Mouse (Mus musculus): ENCODE results near the gene Mboat2. TPM values are rescaled to one million over a fixed set of nuclear protein-coding genes. Genes with fewer than 3 reads are reported as not detected.

Gene Mboat2
- polyA plus RNA-seq, 1 experiment: 24.0 TPM

GRCm38 (mm10) chr12:24842299-24842910 is 11.7 kb downstream of the Mboat2 start:
- no peak for DNase-seq
- H3K27me3 ChIP-seq (ENCODE audit: control insufficient read depth, insufficient read depth, low read length): no peaks in the 10 kb centered on the region
- no peak for TF ChIP-seq POLR2A (IDR thresholded peaks at IDR 0.05; ENCODE audit: borderline replicate concordance, insufficient read depth, low read length)
- TF ChIP-seq CTCF (IDR thresholded peaks at IDR 0.05; ENCODE audit: borderline replicate concordance, insufficient read depth, low read depth, low read length): no peak
- no peak overlapping the region for H3K27ac ChIP-seq (ENCODE audit: insufficient read depth, low read length)
- H3K4me1 ChIP-seq (ENCODE audit: control insufficient read depth, insufficient read depth, low read length): no peaks in the 10 kb centered on the region
- WGBS: 59% methylated on average over 11 of the region's 11 CpGs
- no peak overlapping the region for H3K4me3 ChIP-seq (replicated peaks; ENCODE audit: insufficient read depth, low read depth, low read length)

- no peaks in the 10 kb centered on the region for H3K27me3 ChIP-seq (ENCODE audit: control insufficient read depth, insufficient read depth, low read length)
- TF ChIP-seq POLR2A (IDR thresholded peaks at IDR 0.05; ENCODE audit: borderline replicate concordance, insufficient read depth, low read length): no peak
- TF ChIP-seq CTCF (IDR thresholded peaks at IDR 0.05; ENCODE audit: borderline replicate concordance, insufficient read depth, low read depth, low read length): no peak
- no peak overlapping the region for H3K27ac ChIP-seq (ENCODE audit: insufficient read depth, low read length)
- WGBS: 67% methylated on average over 7 of the region's 7 CpGs
- no peaks in the 10 kb centered on the region for H3K4me1 ChIP-seq (ENCODE audit: control insufficient read depth, insufficient read depth, low read length)
- DNase-seq: no peak
- H3K4me3 ChIP-seq (replicated peaks; ENCODE audit: insufficient read depth, low read depth, low read length): no peak overlapping the region
Measured at GRCm38 (mm10) chr12:24843395-24844072, 12.9 kb downstream of the Mboat2 start.

- Histone ChIP-seq H3K27ac (ENCODE audit: insufficient read depth, low read length) (no peak overlapping the region), H3K4me3 (replicated peaks; ENCODE audit: insufficient read depth, low read depth, low read length) (no peak overlapping the region), H3K27me3 (ENCODE audit: control insufficient read depth, insufficient read depth, low read length) (no peaks in the 10 kb centered on the region), H3K4me1 (ENCODE audit: control insufficient read depth, insufficient read depth, low read length) (no peaks in the 10 kb centered on the region)
- no peak for DNase-seq
- TF ChIP-seq CTCF (IDR thresholded peaks at IDR 0.05; ENCODE audit: borderline replicate concordance, insufficient read depth, low read depth, low read length) (no peak), POLR2A (IDR thresholded peaks at IDR 0.05; ENCODE audit: borderline replicate concordance, insufficient read depth, low read length) (no peak)
- WGBS: 91% methylated on average over 4 of the region's 4 CpGs
Measured at GRCm38 (mm10) chr12:24845344-24845743, 14.7 kb downstream of the Mboat2 start.

- no peak for TF ChIP-seq CTCF (IDR thresholded peaks at IDR 0.05; ENCODE audit: borderline replicate concordance, insufficient read depth, low read depth, low read length)
- no peak for TF ChIP-seq POLR2A (IDR thresholded peaks at IDR 0.05; ENCODE audit: borderline replicate concordance, insufficient read depth, low read length)
- Histone ChIP-seq H3K4me3 (replicated peaks; ENCODE audit: insufficient read depth, low read depth, low read length) (no peak overlapping the region), H3K27ac (ENCODE audit: insufficient read depth, low read length) (no peak overlapping the region), H3K27me3 (ENCODE audit: control insufficient read depth, insufficient read depth, low read length) (no peaks in the 10 kb centered on the region), H3K4me1 (ENCODE audit: control insufficient read depth, insufficient read depth, low read length) (no peaks in the 10 kb centered on the region)
- WGBS: 83% methylated on average over 5 of the region's 5 CpGs
- DNase-seq: no peak
Measured at GRCm38 (mm10) chr12:24848107-24848506, 17.4 kb downstream of the Mboat2 start.

GRCm38 (mm10) chr12:24857354-24857753 is 26.7 kb downstream of the Mboat2 start:
- no peak overlapping the region for H3K4me3 ChIP-seq (replicated peaks; ENCODE audit: insufficient read depth, low read depth, low read length)
- no peaks in the 10 kb centered on the region for H3K27me3 ChIP-seq (ENCODE audit: control insufficient read depth, insufficient read depth, low read length)
- H3K4me1 ChIP-seq (ENCODE audit: control insufficient read depth, insufficient read depth, low read length): no peaks in the 10 kb centered on the region; the same call in 1 of the 2 replicates
- no peak for DNase-seq
- no peak for TF ChIP-seq POLR2A (IDR thresholded peaks at IDR 0.05; ENCODE audit: borderline replicate concordance, insufficient read depth, low read length)
- TF ChIP-seq CTCF (IDR thresholded peaks at IDR 0.05; ENCODE audit: borderline replicate concordance, insufficient read depth, low read depth, low read length): no peak
- no peak overlapping the region; the same call in 1 of the 2 replicates for H3K27ac ChIP-seq (ENCODE audit: insufficient read depth, low read length)
- 89% methylated on average over 5 of the region's 5 CpGs for WGBS

GRCm38 (mm10) chr12:24859357-24859756 is 28.7 kb downstream of the Mboat2 start:
- Histone ChIP-seq H3K4me3 (replicated peaks; ENCODE audit: insufficient read depth, low read depth, low read length) (no peak overlapping the region), H3K27me3 (ENCODE audit: control insufficient read depth, insufficient read depth, low read length) (no peaks in the 10 kb centered on the region), H3K4me1 (ENCODE audit: control insufficient read depth, insufficient read depth, low read length) (no peaks in the 10 kb centered on the region; the same call in 1 of the 2 replicates), H3K27ac (ENCODE audit: insufficient read depth, low read length) (no peak overlapping the region)
- DNase-seq: no peak
- WGBS: 78% methylated on average over 7 of the region's 7 CpGs
- TF ChIP-seq POLR2A (IDR thresholded peaks at IDR 0.05; ENCODE audit: borderline replicate concordance, insufficient read depth, low read length) (no peak), CTCF (IDR thresholded peaks at IDR 0.05; ENCODE audit: borderline replicate concordance, insufficient read depth, low read depth, low read length) (no peak)

- no peak for DNase-seq
- no peak overlapping the region for H3K4me3 ChIP-seq (replicated peaks; ENCODE audit: insufficient read depth, low read depth, low read length)
- H3K4me1 ChIP-seq (ENCODE audit: control insufficient read depth, insufficient read depth, low read length): no peaks in the 10 kb centered on the region; the same call in 1 of the 2 replicates
- WGBS: 45% methylated on average over 9 of the region's 9 CpGs
- TF ChIP-seq POLR2A (IDR thresholded peaks at IDR 0.05; ENCODE audit: borderline replicate concordance, insufficient read depth, low read length): no peak
- TF ChIP-seq CTCF (IDR thresholded peaks at IDR 0.05; ENCODE audit: borderline replicate concordance, insufficient read depth, low read depth, low read length): no peak
- no peak overlapping the region for H3K27ac ChIP-seq (ENCODE audit: insufficient read depth, low read length)
- no peaks in the 10 kb centered on the region for H3K27me3 ChIP-seq (ENCODE audit: control insufficient read depth, insufficient read depth, low read length)
Measured at GRCm38 (mm10) chr12:24860436-24860835, 29.8 kb downstream of the Mboat2 start.

- no peak overlapping the region for H3K27ac ChIP-seq (ENCODE audit: insufficient read depth, low read length)
- no peak overlapping the region for H3K4me3 ChIP-seq (replicated peaks; ENCODE audit: insufficient read depth, low read depth, low read length)
- H3K4me1 ChIP-seq (ENCODE audit: control insufficient read depth, insufficient read depth, low read length): no peaks in the 10 kb centered on the region; the same call in 1 of the 2 replicates
- TF ChIP-seq POLR2A (IDR thresholded peaks at IDR 0.05; ENCODE audit: borderline replicate concordance, insufficient read depth, low read length): no peak
- TF ChIP-seq CTCF (IDR thresholded peaks at IDR 0.05; ENCODE audit: borderline replicate concordance, insufficient read depth, low read depth, low read length): no peak
- DNase-seq: no peak
- WGBS: 0% methylated on average over 1 of the region's 1 CpGs
- no peaks in the 10 kb centered on the region for H3K27me3 ChIP-seq (ENCODE audit: control insufficient read depth, insufficient read depth, low read length)
Measured at GRCm38 (mm10) chr12:24863762-24864161, 33.1 kb downstream of the Mboat2 start.

Data from cerebellum, adult 2 months (tissue).